Mouse (Mus musculus): Measurements from ENCODE around the gene Cotl1.

GRCm38 (mm10) chr8:119862749-119863148, 22.4 kb upstream of the Cotl1 start:
- TF ChIP-seq POLR2A (IDR thresholded peaks at IDR 0.05; ENCODE audit: low read depth, low read length) (no peak), CTCF (conservative IDR thresholded peaks at IDR 0.05; ENCODE audit: insufficient read depth, insufficient read length, low read depth, low read length) (no peak)

Measured in kidney, adult 2 months (tissue).